Mouse (Mus musculus): ENCODE data around the gene Tmem198. TPM values are rescaled to one million over a fixed set of nuclear protein-coding genes. Genes with fewer than 3 reads are reported as not detected.

The Tmem198 gene
- polyA plus RNA-seq, 1 experiment from 2014 or later, result 1.3 TPM

GRCm38 (mm10) chr1:75492579-75493170 is 13.3 kb downstream of the Tmem198 start:
- no peak for ATAC-seq
- no peak overlapping the region for H3K4me3 ChIP-seq (ENCODE audit: low read depth, low read length)

GRCm38 (mm10) chr1:75494878-75495548 is 15.7 kb downstream of the Tmem198 start:
- DNase-seq (ENCODE audit: low spot score) (peak; percentile 70), ATAC-seq (peak; percentile 57)
- TF ChIP-seq EP300 (IDR thresholded peaks at IDR 0.05), result no peak
- peak; percentile 84 for TF ChIP-seq CTCF (IDR thresholded peaks at IDR 0.05)
- Histone ChIP-seq H3K9ac (replicated peaks; ENCODE audit: low read depth) (no peak overlapping the region), H3K9me3 (ENCODE audit: low read length) (no peaks in the 10 kb centered on the region), H3K4me2 (replicated peaks; ENCODE audit: low read depth, low read length) (no peak overlapping the region), H3K36me3 (ENCODE audit: insufficient read depth, low read length) (peaks cover 11% of the 10 kb centered on the region), H3K4me1 (ENCODE audit: insufficient read depth, low read depth, low read length) (no peaks in the 10 kb centered on the region), H3K27ac (ENCODE audit: low read length) (no peak overlapping the region), H3K4me3 (ENCODE audit: low read depth, low read length) (no peak overlapping the region), H3K27me3 (replicated peaks; ENCODE audit: insufficient read depth, low read length) (no peaks in the 10 kb centered on the region)
- 53% methylated on average over 12 of the region's 12 CpGs for WGBS

More at GRCm38 (mm10) chr1:75492579-75493170, 13.3 kb downstream of the Tmem198 start:
- no peak for DNase-seq (ENCODE audit: low spot score)
- Histone ChIP-seq H3K4me1 (ENCODE audit: insufficient read depth, low read depth, low read length) (no peaks in the 10 kb centered on the region), H3K27ac (ENCODE audit: low read length) (no peak overlapping the region), H3K27me3 (replicated peaks; ENCODE audit: insufficient read depth, low read length) (no peaks in the 10 kb centered on the region), H3K4me2 (replicated peaks; ENCODE audit: low read depth, low read length) (no peak overlapping the region), H3K9me3 (ENCODE audit: low read length) (no peaks in the 10 kb centered on the region), H3K36me3 (ENCODE audit: insufficient read depth, low read length) (peaks cover 6% of the 10 kb centered on the region), H3K9ac (replicated peaks; ENCODE audit: low read depth) (no peak overlapping the region)
- 72% methylated on average over 24 of the region's 24 CpGs for WGBS
- no peak for TF ChIP-seq EP300 (IDR thresholded peaks at IDR 0.05)
- TF ChIP-seq CTCF (IDR thresholded peaks at IDR 0.05), result no peak

GRCm38 (mm10) chr1:75498897-75499296 is 19.6 kb downstream of the Tmem198 start:
- no peaks in the 10 kb centered on the region for H3K9me3 ChIP-seq (ENCODE audit: low read length)
- 81% methylated on average over 4 of the region's 4 CpGs for WGBS
- no peaks in the 10 kb centered on the region; the same call in 1 of the 2 replicates for H3K4me1 ChIP-seq (ENCODE audit: insufficient read depth, low read depth, low read length)
- TF ChIP-seq CTCF (IDR thresholded peaks at IDR 0.05), result no peak
- no peak for TF ChIP-seq EP300 (IDR thresholded peaks at IDR 0.05)
- no peak overlapping the region for H3K27ac ChIP-seq (ENCODE audit: low read length)
- H3K9ac ChIP-seq (replicated peaks; ENCODE audit: low read depth), result no peak overlapping the region
- no peak overlapping the region for H3K4me3 ChIP-seq (ENCODE audit: low read depth, low read length)
- no peak for ATAC-seq
- DNase-seq (ENCODE audit: low spot score), result no peak
- H3K36me3 ChIP-seq (ENCODE audit: insufficient read depth, low read length), result peaks cover 21% of the 10 kb centered on the region; the same call in 1 of the 2 replicates
- H3K4me2 ChIP-seq (replicated peaks; ENCODE audit: low read depth, low read length), result no peak overlapping the region
- H3K27me3 ChIP-seq (replicated peaks; ENCODE audit: insufficient read depth, low read length), result no peaks in the 10 kb centered on the region

- no peak overlapping the region for H3K4me3 ChIP-seq (ENCODE audit: low read depth, low read length)
- H3K9ac ChIP-seq (replicated peaks; ENCODE audit: low read depth), result no peak overlapping the region
- H3K36me3 ChIP-seq (ENCODE audit: insufficient read depth, low read length), result peaks cover 21% of the 10 kb centered on the region; the same call in 1 of the 2 replicates
- TF ChIP-seq EP300 (IDR thresholded peaks at IDR 0.05) (no peak), CTCF (IDR thresholded peaks at IDR 0.05) (peak; percentile 53)
- H3K4me2 ChIP-seq (replicated peaks; ENCODE audit: low read depth, low read length), result no peak overlapping the region
- WGBS, result 78% methylated on average over 7 of the region's 7 CpGs
- H3K4me1 ChIP-seq (ENCODE audit: insufficient read depth, low read depth, low read length), result no peaks in the 10 kb centered on the region; the same call in 1 of the 2 replicates
- no peak overlapping the region for H3K27ac ChIP-seq (ENCODE audit: low read length)
- H3K9me3 ChIP-seq (ENCODE audit: low read length), result no peaks in the 10 kb centered on the region
- ATAC-seq (no peak), DNase-seq (ENCODE audit: low spot score) (no peak)
- no peaks in the 10 kb centered on the region for H3K27me3 ChIP-seq (replicated peaks; ENCODE audit: insufficient read depth, low read length)
These were observed 20.1 kb downstream of the Tmem198 start for GRCm38 (mm10) chr1:75499441-75499840.

- no peaks in the 10 kb centered on the region for H3K9me3 ChIP-seq (ENCODE audit: low read length)
- no peak overlapping the region for H3K27ac ChIP-seq (ENCODE audit: low read length)
- ATAC-seq (no peak), DNase-seq (ENCODE audit: low spot score) (no peak)
- H3K27me3 ChIP-seq (replicated peaks; ENCODE audit: insufficient read depth, low read length), result no peaks in the 10 kb centered on the region
- H3K9ac ChIP-seq (replicated peaks; ENCODE audit: low read depth), result no peak overlapping the region
- TF ChIP-seq EP300 (IDR thresholded peaks at IDR 0.05) (no peak), CTCF (IDR thresholded peaks at IDR 0.05) (no peak)
- no peak overlapping the region for H3K4me3 ChIP-seq (ENCODE audit: low read depth, low read length)
- H3K4me2 ChIP-seq (replicated peaks; ENCODE audit: low read depth, low read length), result no peak overlapping the region
- H3K4me1 ChIP-seq (ENCODE audit: insufficient read depth, low read depth, low read length), result no peaks in the 10 kb centered on the region; the same call in none of the 2 replicates
- WGBS, result 96% methylated on average over 9 of the region's 9 CpGs
- peaks cover 21% of the 10 kb centered on the region; the same call in 1 of the 2 replicates for H3K36me3 ChIP-seq (ENCODE audit: insufficient read depth, low read length)
These were observed 22.6 kb downstream of the Tmem198 start for GRCm38 (mm10) chr1:75501905-75502304.

- no peaks in the 10 kb centered on the region for H3K9me3 ChIP-seq (ENCODE audit: low read length)
- TF ChIP-seq CTCF (IDR thresholded peaks at IDR 0.05) (no peak), EP300 (IDR thresholded peaks at IDR 0.05) (no peak)
- no peak overlapping the region for H3K9ac ChIP-seq (replicated peaks; ENCODE audit: low read depth)
- no peak overlapping the region for H3K27ac ChIP-seq (ENCODE audit: low read length)
- no peak overlapping the region for H3K4me2 ChIP-seq (replicated peaks; ENCODE audit: low read depth, low read length)
- H3K36me3 ChIP-seq (ENCODE audit: insufficient read depth, low read length), result peaks cover 21% of the 10 kb centered on the region; the same call in 1 of the 2 replicates
- ATAC-seq, result no peak
- no peaks in the 10 kb centered on the region for H3K27me3 ChIP-seq (replicated peaks; ENCODE audit: insufficient read depth, low read length)
- 84% methylated on average over 22 of the region's 25 CpGs for WGBS
- no peak overlapping the region for H3K4me3 ChIP-seq (ENCODE audit: low read depth, low read length)
- DNase-seq (ENCODE audit: low spot score), result no peak
- H3K4me1 ChIP-seq (ENCODE audit: insufficient read depth, low read depth, low read length), result no peaks in the 10 kb centered on the region; the same call in none of the 2 replicates
These were observed 23.8 kb downstream of the Tmem198 start for GRCm38 (mm10) chr1:75502945-75503650.
